Mouse (Mus musculus) kidney, postnatal 4 days (tissue): ENCODE measurements at regions not wholly inside any gene's neighbourhood (a gene's known extent, or its start where the extent isn't known, plus 50 kb on each side); places are given as distances from the start of the nearest gene placed in this dataset.

Experiments
- DNase-seq, 2 experiments: peaks; one replicate each; pipeline ENCODE4 v3.0.0; 2021; ENCODE audit warnings: mixed read lengths in 2 of 2

GRCm38 (mm10) chr17:87501098-87501497, 54.4 kb upstream of the Calm2 start:
- no peak for DNase-seq

- peak; percentile 31 to 43 for DNase-seq
These were observed 55.1 kb upstream of the Calm2 start for GRCm38 (mm10) chr17:87501687-87502387.

GRCm38 (mm10) chr17:87502388-87503369, 55.9 kb upstream of the Calm2 start:
- no peak for DNase-seq

- no peak for DNase-seq
These were observed 56.8 kb upstream of the Calm2 start for GRCm38 (mm10) chr17:87503491-87503890.

GRCm38 (mm10) chr17:87504960-87505681, 58.4 kb upstream of the Calm2 start:
- no peak for DNase-seq

GRCm38 (mm10) chr17:87507848-87508247, 61.1 kb upstream of the Calm2 start:
- DNase-seq = no peak

GRCm38 (mm10) chr17:87508582-87509253, 62.0 kb upstream of the Calm2 start:
- DNase-seq = no peak

GRCm38 (mm10) chr17:87512000-87512611, 65.4 kb upstream of the Calm2 start:
- DNase-seq = peak in 1 of 2 experiments; percentile 40

- no peak for DNase-seq
These were observed 67.1 kb upstream of the Calm2 start for GRCm38 (mm10) chr17:87513822-87514221.

- DNase-seq = no peak
These were observed 67.8 kb upstream of the Calm2 start for GRCm38 (mm10) chr17:87514366-87515126.

- peak; percentile 42 to 57 for DNase-seq
These were observed 70.5 kb upstream of the Calm2 start for GRCm38 (mm10) chr17:87517258-87517657.

GRCm38 (mm10) chr17:87519454-87519853, 72.7 kb upstream of the Calm2 start:
- DNase-seq = no peak

GRCm38 (mm10) chr17:87520841-87521240, 74.1 kb upstream of the Calm2 start:
- DNase-seq = no peak

GRCm38 (mm10) chr17:87521622-87522151, 75.0 kb upstream of the Calm2 start:
- peak in 1 of 2 experiments; percentile 36 for DNase-seq

GRCm38 (mm10) chr17:87522500-87523091, 75.9 kb upstream of the Calm2 start:
- no peak for DNase-seq

GRCm38 (mm10) chr17:87523643-87524042, 76.9 kb upstream of the Calm2 start:
- peak in 1 of 2 experiments; percentile 35 for DNase-seq

GRCm38 (mm10) chr17:87527174-87527573, 80.4 kb upstream of the Calm2 start:
- no peak for DNase-seq

- peak; percentile 91 to 93 for DNase-seq
These were observed 83.6 kb upstream of the Calm2 start for GRCm38 (mm10) chr17:87530162-87530817.

GRCm38 (mm10) chr17:87530818-87531410, 84.2 kb upstream of the Calm2 start:
- peak in 1 of 2 experiments; percentile 32 for DNase-seq
